Mouse (Mus musculus) liver (tissue): ENCODE results near the gene Usp12.
A peak's percentile ranks its signal among the peaks of the same experiment; 100 is the strongest.

Experiments used
- DNase-seq: peaks from one replicate; pipeline ENCODE4 v3.0.0-alpha.2; 2020; ENCODE audit warnings: mixed read lengths

Gene Usp12

GRCm38 (mm10) chr5:146687541-146688313, 107.1 kb downstream of the Usp12 start:
- DNase-seq, result peak; percentile 66

- DNase-seq, result no peak
Measured at GRCm38 (mm10) chr5:146686954-146687353, 107.9 kb downstream of the Usp12 start.
